Mouse (Mus musculus): Measurements from ENCODE around the gene Vmn2r16. TPM values are rescaled to one million over a fixed set of nuclear protein-coding genes. Genes with fewer than 3 reads are reported as not detected.

Vmn2r16 gene
- not detected in 2 replicates for polyA plus RNA-seq (2015; fragmentation: Nextera tagmentation; extraction: Ambion mirVana)

DNA sequence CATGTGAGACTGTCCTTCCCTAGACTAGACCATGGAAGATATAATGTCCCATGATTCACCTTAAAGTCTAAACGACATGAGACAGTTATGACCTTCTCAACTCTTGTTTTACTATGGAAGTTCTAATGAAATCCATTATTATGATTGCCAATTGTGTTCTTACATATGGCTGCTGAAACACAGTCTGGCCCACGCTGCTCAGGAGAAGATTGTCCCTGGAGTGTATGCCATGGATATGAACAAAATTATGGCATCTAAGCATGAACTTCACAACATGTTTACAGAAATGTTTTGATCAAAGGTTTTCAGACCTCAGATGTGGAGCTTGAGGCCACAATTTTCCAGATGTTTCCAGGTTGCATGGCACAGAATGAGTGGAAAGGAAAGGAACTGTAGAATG is at the start of gene Vmn2r16:
Gene Vmn2r16 (plus strand): TSS at position 301 of the 400 bp plus-strand sequence.
- Histone ChIP-seq H3K4me3 (no peak within 1 kb of the TSS), H3K4me2 (no peak within 1 kb of the TSS), H3K36me3 (replicated peaks) (no peaks in the 10 kb centered on the region), H3K9ac (no peak within 1 kb of the TSS), H3K9me3 (peaks cover 13% of the 10 kb centered on the region), H3K27ac (no peak within 1 kb of the TSS), H3K4me1 (no peaks in the 10 kb centered on the region), H3K27me3 (replicated peaks) (no peaks in the 10 kb centered on the region)
- ATAC-seq (replicated peaks), result no peak
- WGBS, result 62% methylated on average over 2 of the region's 2 CpGs

DNA sequence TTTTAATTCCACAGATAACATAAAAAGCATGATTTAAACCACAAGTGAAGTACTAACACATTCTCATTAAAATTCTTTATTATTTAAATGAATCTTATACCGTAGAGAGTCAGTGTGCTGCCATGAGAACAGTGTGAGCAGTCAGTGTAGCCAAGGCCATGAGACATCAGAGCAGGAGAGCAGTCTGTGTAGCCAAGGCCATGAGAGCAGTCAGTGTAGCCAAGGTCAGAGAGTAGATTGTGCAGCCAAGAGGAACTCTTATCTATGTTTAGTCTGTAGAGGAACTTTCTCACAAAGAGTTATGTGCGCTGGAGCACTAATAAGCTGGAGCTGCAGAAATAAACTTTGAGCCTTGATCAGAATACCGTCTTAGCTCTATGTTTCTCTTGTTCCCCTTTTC is 35.3 kb upstream of the Vmn2r16 start:
- H3K9ac ChIP-seq, result no peak overlapping the region
- WGBS, result 84% methylated on average over 3 of the region's 3 CpGs
- ATAC-seq (replicated peaks), result no peak
- no peaks in the 10 kb centered on the region for H3K36me3 ChIP-seq (replicated peaks)
- no peak overlapping the region for H3K4me2 ChIP-seq
- H3K27ac ChIP-seq, result no peak overlapping the region
- H3K27me3 ChIP-seq (replicated peaks), result no peaks in the 10 kb centered on the region
- H3K4me3 ChIP-seq, result no peak overlapping the region
- peaks cover 6% of the 10 kb centered on the region; the same call in 1 of the 2 replicates for H3K9me3 ChIP-seq
- no peaks in the 10 kb centered on the region for H3K4me1 ChIP-seq

DNA sequence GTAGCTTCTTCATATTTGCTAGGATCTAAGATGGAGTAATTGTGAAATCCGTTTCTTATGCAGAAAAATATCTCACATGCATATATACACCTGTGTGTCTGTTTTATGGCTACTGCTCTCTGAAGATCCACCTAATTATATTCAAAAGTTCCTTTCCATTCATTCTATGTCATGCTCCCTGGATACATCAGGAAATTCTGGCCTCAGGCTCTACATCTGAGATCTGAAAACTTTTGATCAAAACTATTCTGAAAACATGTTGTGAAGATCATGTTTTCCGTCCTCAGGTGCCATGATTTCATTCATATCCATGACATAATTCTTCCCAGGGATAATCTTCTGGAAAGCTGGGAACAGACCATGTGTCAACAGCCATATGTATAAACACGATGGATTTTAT is 32.4 kb upstream of the Vmn2r16 start, which contains the start of gene Vmn2r15:
Gene Vmn2r15 (minus strand): TSS at position 101 of the 400 bp plus-strand sequence.
- WGBS, result 61% methylated on average over 3 of the region's 3 CpGs
- H3K4me2 ChIP-seq, result no peak within 1 kb of the TSS
- H3K27me3 ChIP-seq (replicated peaks), result no peaks in the 10 kb centered on the region
- H3K27ac ChIP-seq, result no peak within 1 kb of the TSS
- no peak within 1 kb of the TSS for H3K4me3 ChIP-seq
- H3K9ac ChIP-seq, result no peak within 1 kb of the TSS
- H3K9me3 ChIP-seq, result peaks cover 6% of the 10 kb centered on the region; the same call in 1 of the 2 replicates
- H3K36me3 ChIP-seq (replicated peaks), result no peaks in the 10 kb centered on the region
- ATAC-seq (replicated peaks), result no peak
- H3K4me1 ChIP-seq, result no peaks in the 10 kb centered on the region

DNA sequence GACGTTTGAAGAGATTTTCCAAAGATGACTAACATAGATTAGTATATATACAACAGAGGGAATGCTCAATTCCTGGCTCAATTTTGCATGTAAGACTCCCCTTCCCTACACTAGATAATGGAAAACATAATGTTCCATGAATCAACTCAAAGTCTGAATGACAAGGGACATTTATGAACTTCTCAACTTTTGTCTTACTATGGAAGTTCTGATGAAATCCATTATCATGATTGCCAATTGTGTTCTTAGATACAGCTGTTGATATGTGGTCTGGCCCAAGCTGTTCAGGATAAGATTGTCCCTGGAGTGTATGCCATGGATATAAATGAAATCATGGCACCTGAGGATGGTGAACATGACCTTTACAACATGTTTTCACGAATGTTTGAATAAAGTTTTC is 89.4 kb downstream of the Vmn2r16 start, which contains the start of gene Vmn2r17:
Gene Vmn2r17 (plus strand): TSS at position 301 of the 400 bp plus-strand sequence.
- Histone ChIP-seq H3K27me3 (replicated peaks) (no peaks in the 10 kb centered on the region), H3K9ac (no peak within 1 kb of the TSS), H3K4me3 (no peak within 1 kb of the TSS), H3K4me2 (no peak within 1 kb of the TSS), H3K36me3 (replicated peaks) (no peaks in the 10 kb centered on the region), H3K4me1 (no peaks in the 10 kb centered on the region), H3K27ac (no peak within 1 kb of the TSS), H3K9me3 (peaks cover 12% of the 10 kb centered on the region)
- WGBS, result 52% methylated on average over 2 of the region's 2 CpGs
- no peak for ATAC-seq (replicated peaks)

Other genes with a start within 250 kb of the Vmn2r16 start
- not detected in 2 replicates for gene Vmn2r12, start 232.2 kb upstream of the Vmn2r16 start, polyA plus RNA-seq (2015; fragmentation: Nextera tagmentation; extraction: Ambion mirVana)
- not detected in 2 replicates for gene Vmn2r13, start 138.0 kb upstream of the Vmn2r16 start, polyA plus RNA-seq (2015; fragmentation: Nextera tagmentation; extraction: Ambion mirVana)
- gene Vmn2r14, start 105.5 kb upstream of the Vmn2r16 start, polyA plus RNA-seq (2015; fragmentation: Nextera tagmentation; extraction: Ambion mirVana), result not detected in 2 replicates
- gene Vmn2r15, start 32.5 kb upstream of the Vmn2r16 start, polyA plus RNA-seq (2015; fragmentation: Nextera tagmentation; extraction: Ambion mirVana), result not detected in 2 replicates
- gene Vmn2r17, start 89.5 kb downstream of the Vmn2r16 start, polyA plus RNA-seq (2015; fragmentation: Nextera tagmentation; extraction: Ambion mirVana), result not detected in 2 replicates
- 16.2 and 16.6 TPM in 2 replicates for gene Crlf2, start 228.8 kb downstream of the Vmn2r16 start, polyA plus RNA-seq (2015; fragmentation: Nextera tagmentation; extraction: Ambion mirVana)